Mouse (Mus musculus) layer of hippocampus, adult 2 months (tissue): ENCODE results near the gene Ppp1r35. TPM values are rescaled to one million over a fixed set of nuclear protein-coding genes. Genes with fewer than 3 reads are reported as not detected.

Experiments
- DNase-seq, 2 experiments: peaks; one replicate each; pipeline ENCODE4 v3.0.0; 2022; ENCODE audit warnings: low spot score in 2 of 2
- H3K27ac ChIP-seq: fragments of 200-600 bp; 2 replicates; pipeline ENCODE4 v1.8.1; 2022
- H3K4me3 ChIP-seq: fragments of 200-600 bp; 2 replicates; pipeline ENCODE4 v1.8.1; 2022; ENCODE audit warnings: mild to moderate bottlenecking
- CTCF ChIP-seq: fragments of 200-600 bp; conservative IDR thresholded peaks from 2 replicates; pipeline ENCODE4 v1.8.1; 2022; ENCODE audit warnings: antibody characterized with exemption, mild to moderate bottlenecking, moderate library complexity
- total RNA-seq, 2 experiments: library from RNA; stranded (reverse); gene quantifications; 2 replicates each; pipeline ENCODE4 v1.2.3; 2021

Gene Ppp1r35
- total RNA-seq, 2 experiments from 2014 or later, result 19.8 to 25.4 TPM

DNA sequence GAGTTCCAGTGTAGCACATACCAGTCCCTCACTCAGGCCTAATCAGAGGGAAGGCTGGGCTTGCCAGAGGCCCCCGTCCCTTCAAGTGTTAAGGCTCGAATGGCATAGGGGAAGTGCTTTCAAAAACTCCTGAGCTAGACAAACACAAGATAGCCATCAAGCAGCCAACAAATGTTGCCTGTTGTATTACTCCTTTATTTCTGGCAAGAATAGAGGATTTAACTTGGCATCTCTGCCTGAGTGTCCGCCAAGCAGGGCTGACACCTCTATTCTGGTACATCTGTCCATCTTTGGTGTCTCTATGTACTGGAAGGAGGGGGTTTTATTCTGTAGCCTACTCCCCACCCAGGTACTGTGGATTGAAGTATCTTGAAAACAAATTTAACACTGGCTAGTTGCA is 22.5 kb upstream of the Ppp1r35 start:
- no peak for DNase-seq
- peak overlapping the region; percentile 51; the same call in 1 of the 2 replicates for H3K27ac ChIP-seq
- TF ChIP-seq CTCF, result no peak
- H3K4me3 ChIP-seq, result no peak overlapping the region

- H3K27ac ChIP-seq, result peak overlapping the region; percentile 67; the same call in 1 of the 2 replicates
- TF ChIP-seq CTCF, result peak; percentile 96
- no peak overlapping the region for H3K4me3 ChIP-seq
- peak; percentile 82 to 91 for DNase-seq
These were observed 21.6 kb upstream of the Ppp1r35 start for GRCm38 (mm10) chr5:137756882-137757661.

GRCm38 (mm10) chr5:137757887-137758286 is 20.8 kb upstream of the Ppp1r35 start:
- peak; percentile 85 to 93 for DNase-seq
- peak overlapping the region; percentile 59 for H3K4me3 ChIP-seq

DNA sequence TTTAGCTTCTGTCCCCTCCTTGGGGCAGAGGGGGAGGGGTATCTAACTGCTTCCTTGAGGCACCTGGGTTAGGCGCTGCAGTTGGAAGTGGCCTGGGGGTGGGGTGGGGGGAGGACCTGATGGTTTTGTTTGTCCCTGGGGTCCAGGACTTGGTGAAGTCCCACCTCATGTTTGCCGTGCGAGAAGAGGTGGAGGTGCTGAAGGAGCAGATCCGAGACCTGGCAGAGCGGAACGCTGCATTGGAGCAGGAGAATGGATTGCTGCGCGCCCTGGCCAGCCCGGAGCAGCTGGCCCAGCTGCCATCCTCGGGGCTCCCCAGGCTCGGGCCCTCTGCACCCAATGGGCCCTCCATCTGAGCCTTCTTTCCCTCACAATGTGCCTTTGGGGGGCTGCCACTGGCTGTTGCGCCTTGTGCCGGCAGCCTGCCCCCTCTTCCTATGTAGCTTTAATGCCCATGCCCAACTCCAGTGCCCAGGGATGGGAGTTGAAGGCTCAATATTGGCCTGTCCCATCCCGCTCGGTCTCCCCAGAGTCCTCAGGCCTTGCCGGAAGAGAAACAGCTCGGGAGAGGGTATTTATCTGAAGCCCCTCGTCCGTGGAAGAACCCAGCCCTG is 19.6 kb upstream of the Ppp1r35 start:
- TF ChIP-seq CTCF, result no peak
- Histone ChIP-seq H3K27ac (peak overlapping the region; percentile 96), H3K4me3 (peak overlapping the region; percentile 59)
- no peak for DNase-seq

More at GRCm38 (mm10) chr5:137757887-137758286, 20.8 kb upstream of the Ppp1r35 start:
- no peak for TF ChIP-seq CTCF
- peak overlapping the region; percentile 96 for H3K27ac ChIP-seq

GRCm38 (mm10) chr5:137759971-137760412 is 18.7 kb upstream of the Ppp1r35 start:
- no peak overlapping the region for H3K4me3 ChIP-seq
- DNase-seq, result peak; percentile 86 to 92
- peak; percentile 90 for TF ChIP-seq CTCF
- peak overlapping the region; percentile 96 for H3K27ac ChIP-seq

GRCm38 (mm10) chr5:137764609-137765340 is 13.9 kb upstream of the Ppp1r35 start:
- Histone ChIP-seq H3K27ac (no peak overlapping the region), H3K4me3 (no peak overlapping the region)
- TF ChIP-seq CTCF, result no peak
- no peak for DNase-seq

DNA sequence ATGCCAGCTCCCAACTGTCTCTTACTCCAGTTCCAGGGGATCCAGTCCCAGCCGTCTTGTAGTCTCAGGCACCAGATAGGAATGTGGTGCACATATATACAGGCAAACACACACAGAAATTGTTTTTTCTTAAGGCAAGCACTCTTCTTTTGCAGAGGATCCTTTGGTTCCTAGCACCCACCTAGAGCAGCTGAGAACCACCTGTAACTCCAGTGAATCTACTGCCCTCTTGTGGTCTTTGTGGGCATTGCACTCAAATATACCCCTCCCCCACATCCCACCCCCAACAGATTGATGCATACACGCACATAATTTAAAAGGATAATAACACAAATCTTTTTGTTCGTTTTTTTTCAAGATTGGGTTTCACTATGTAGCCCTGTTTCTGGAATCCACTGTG is 12.4 kb upstream of the Ppp1r35 start:
- H3K4me3 ChIP-seq, result no peak overlapping the region
- no peak for DNase-seq
- H3K27ac ChIP-seq, result no peak overlapping the region
- TF ChIP-seq CTCF, result peak; percentile 75

DNA sequence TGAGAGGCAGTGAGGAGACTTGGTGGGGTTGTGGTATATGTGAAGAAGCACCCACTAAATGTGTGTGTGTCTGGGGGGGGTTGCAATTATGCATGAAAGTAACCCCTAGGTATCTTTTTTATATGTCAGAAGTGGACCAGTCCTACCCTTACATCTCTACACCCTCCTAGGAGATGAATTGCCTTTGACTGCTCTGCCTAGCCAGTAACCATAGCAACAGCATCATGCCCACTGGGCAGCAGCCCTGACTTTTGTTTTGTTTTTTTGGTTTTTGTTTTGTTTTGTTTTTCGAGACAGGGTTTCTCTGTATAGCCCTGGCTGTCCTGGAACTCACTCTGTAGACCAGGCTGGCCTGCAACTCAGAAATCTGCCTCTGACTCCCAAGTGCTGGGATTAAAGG is 10.2 kb upstream of the Ppp1r35 start:
- TF ChIP-seq CTCF, result no peak
- Histone ChIP-seq H3K27ac (no peak overlapping the region), H3K4me3 (no peak overlapping the region)
- DNase-seq, result no peak

- no peak for DNase-seq
- Histone ChIP-seq H3K27ac (no peak overlapping the region), H3K4me3 (no peak overlapping the region)
- TF ChIP-seq CTCF, result peak; percentile 79
These were observed 7.9 kb upstream of the Ppp1r35 start for GRCm38 (mm10) chr5:137770709-137771108.

- H3K27ac ChIP-seq, result no peak overlapping the region
- TF ChIP-seq CTCF, result no peak
- no peak overlapping the region for H3K4me3 ChIP-seq
- DNase-seq, result no peak
These were observed 5.9 kb upstream of the Ppp1r35 start for GRCm38 (mm10) chr5:137772755-137773154.

DNA sequence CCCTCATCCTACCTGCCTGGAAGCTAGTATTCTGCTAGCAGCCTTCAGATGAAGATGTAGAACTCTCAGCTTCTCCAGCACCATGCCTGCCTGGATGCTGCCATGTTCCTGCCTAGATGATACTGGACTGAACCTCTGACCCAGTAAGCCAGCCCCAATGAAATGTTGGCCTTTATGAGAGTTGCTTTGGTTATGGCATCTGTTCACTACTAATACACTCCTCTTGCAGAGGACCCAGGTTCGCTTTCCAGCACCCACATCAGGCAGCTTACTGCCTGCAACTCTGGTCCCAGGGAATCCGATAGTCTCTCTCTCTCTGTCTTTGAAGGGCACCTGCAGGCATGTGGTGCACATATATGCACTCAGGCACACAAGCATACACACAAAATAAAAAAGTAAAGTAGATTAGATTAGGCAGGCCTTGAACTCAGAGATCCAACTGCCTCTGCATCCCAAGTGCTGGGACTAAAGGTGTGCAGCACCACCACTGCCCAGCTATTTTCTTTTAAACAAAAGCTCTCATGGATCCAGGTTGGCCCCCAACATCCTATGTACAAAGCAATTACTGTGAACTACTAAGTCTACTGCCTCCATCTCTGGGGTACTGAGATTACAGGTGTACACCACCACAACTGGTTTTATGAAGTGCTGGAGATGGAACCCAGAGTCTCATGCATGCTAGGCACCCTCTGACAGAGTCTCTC is 2.9 kb upstream of the Ppp1r35 start:
- Histone ChIP-seq H3K27ac (no peak overlapping the region), H3K4me3 (no peak overlapping the region)
- no peak for DNase-seq
- no peak for TF ChIP-seq CTCF

DNA sequence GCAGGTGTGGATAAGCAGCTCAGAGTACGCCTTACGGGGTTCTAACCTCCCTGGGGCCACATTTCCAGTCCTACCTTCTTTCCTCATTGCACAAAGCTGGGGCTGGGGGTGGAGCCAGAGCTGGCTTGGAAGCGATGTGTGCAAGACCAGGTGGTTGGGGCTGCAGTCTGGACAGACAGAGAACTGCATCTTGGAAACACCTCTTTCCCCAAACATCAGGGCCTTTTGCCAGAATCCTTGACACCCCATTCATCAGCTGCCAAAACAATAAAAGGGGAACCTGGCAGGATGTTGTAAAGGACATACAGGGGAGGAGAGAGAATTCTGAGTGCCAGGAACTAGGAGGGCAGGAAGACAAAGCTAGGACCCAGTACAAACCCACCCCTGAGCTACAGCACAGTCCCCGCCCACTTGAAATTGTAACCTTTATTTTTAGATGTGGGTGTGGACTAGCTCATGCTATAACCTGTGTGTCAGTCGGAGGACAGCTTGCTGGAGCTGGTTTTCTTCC is 2.2 kb upstream of the Ppp1r35 start:
- no peak overlapping the region for H3K27ac ChIP-seq
- no peak for DNase-seq
- TF ChIP-seq CTCF, result no peak
- H3K4me3 ChIP-seq, result no peak overlapping the region
